Mouse (Mus musculus) embryo, embryonic 11.5 days (tissue): ENCODE results near the gene Kcnip2.

ENCODE experiments used
- DNase-seq: peaks from one replicate; pipeline ENCODE4 v3.0.0-alpha.2; 2012; ENCODE audit warnings: low read depth, low spot score

The Kcnip2 gene

GRCm38 (mm10) chr19:45815831-45816405 is at the start of gene Kcnip2:
Gene Kcnip2 (minus strand): TSS chr19:45816061.
- DNase-seq: peak; percentile 30

DNA sequence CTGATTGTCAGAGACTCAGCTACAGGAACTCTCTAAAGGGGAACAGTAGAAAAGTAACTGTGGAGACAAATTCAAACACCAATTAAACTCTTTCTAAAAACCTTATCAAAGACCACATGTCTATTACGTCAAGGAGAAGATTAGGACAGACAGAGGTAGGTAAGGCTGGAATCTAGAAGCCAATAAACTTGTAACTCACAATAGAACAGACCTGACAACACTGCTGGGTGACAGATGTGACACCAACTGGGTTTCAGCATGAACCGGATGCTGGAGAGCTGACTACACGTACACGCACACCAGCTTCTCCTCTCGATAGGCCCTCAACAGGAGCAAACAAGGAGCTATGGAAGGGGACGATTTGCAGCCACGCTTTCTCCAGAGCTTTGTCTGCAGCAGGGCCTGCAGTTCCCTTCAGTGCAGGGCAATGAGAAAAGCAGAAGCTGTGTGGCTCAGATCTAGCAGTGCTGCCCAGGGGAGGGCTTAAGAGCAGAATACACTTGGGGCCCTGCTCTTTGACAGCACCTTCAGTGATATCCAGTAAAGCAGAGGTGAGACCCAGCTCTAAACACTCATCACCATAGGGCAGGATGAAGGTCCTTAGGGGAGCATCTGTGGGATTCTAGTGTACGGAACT is 39.5 kb upstream of the Kcnip2 start:
- DNase-seq: no peak

GRCm38 (mm10) chr19:45854521-45854920 is 38.7 kb upstream of the Kcnip2 start:
- no peak for DNase-seq

DNA sequence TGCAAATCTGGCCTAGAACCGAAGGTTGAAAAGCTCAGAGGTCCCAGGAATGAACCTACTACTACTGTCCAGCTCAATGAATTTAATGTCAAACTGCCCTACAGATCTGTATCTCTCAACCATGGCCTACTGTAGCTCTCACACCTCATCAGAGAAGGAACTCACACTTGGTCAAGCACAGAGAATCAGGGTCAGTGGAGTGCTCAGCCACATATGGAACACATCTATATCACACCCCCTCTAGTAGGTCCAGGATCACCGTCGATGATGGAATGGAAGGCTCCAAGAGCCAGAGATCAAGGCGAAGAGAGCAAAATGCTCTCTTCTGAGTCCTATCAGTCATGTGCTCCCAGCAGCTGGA is 31.9 kb upstream of the Kcnip2 start:
- DNase-seq: no peak

DNA sequence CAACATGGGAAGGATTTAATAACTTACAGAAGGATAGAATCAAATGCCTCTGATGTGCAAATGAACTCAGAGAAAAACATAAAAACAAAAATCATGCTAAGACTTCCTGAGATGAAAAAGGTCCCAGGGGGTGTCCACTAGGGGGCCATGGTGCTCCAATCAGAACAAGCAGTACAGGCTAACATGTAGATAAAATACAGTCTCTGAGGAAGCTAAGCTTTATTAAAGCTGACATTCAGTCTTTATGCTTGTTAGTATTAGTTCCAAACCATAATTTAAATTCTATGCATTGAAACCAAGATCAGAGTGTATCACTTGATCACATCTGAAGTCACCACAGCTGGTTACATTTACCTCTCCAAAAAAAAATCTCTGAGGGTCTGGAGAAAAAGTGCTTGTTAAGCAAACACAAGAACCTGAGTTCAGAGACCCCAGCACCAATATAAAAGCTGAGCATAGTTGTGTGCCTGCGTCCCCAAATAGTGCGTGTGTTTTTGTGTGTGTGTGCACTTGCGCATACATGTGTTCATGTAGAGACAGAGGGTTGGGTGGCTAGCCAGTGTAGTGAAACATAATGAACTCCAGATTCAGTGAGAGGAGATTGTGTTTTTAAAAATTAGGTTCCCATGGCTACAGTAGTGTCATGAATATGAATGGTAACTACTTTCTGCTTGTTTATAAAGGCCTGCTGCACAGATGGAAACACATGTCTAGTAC is 31.3 kb upstream of the Kcnip2 start:
- DNase-seq: no peak

DNA sequence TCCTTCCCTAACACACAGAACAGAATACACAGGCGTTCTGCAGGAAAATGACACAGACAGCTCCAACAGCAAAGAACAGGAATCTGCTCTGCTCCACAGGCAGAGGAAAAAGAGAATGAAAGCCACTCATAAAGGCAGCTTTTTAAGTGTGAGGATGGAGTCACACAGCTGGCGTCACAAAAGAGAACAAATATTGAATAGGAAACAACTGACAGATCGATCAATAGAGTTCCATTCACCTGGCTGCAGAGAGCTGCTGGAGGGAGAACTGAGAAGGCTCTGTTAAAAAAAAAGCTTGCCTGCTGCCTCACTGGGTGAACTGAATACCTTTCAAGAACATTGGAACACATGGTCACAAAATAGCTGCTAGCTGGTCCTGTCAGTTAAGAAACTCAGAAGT is 28.3 kb upstream of the Kcnip2 start:
- DNase-seq: no peak

- DNase-seq: no peak
Observed at GRCm38 (mm10) chr19:45843424-45843823, 27.6 kb upstream of the Kcnip2 start.

GRCm38 (mm10) chr19:45837050-45837994 is 21.5 kb upstream of the Kcnip2 start:
- DNase-seq: no peak

- DNase-seq: no peak
Observed at GRCm38 (mm10) chr19:45835490-45835889, 19.6 kb upstream of the Kcnip2 start.

DNA sequence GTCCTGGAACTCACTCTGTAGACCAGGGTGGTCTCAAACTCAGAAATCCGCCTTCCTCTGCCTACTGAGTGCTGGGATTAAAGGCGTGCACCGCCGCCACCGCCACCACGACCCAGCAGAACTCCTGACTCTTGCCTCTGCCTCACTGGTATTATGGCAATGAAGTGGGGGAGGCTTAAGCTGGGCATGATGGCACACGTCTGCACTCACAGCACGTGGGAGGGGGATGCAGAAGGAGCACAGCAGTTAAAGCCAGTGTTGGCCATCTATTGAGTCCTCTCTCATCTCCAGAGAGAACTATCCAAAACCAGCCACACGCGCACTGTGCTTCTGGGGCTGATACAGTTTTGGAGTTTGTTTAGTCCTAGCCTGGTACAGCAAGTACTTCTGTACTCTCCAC is 17.8 kb upstream of the Kcnip2 start:
- DNase-seq: no peak

DNA sequence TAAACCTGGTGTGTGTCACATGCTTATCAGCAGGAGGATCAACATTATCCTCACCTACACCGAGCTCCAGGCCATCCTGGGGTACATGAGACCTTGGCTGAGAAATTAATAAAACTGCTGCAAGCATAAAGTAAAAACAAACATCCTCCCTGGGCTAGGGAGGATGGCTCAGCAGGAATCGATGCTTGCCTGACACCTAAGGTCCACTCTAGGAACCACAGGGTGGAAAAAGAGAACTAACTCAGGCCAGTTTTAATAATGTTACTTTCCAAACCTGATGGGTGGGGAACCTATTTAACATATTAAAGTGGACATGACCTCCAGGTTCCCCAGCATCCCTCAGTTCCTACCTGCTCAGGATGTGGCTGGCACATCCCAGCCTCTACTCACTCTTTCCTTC is 14.8 kb upstream of the Kcnip2 start:
- DNase-seq: no peak

- no peak for DNase-seq
Observed at GRCm38 (mm10) chr19:45827736-45828135, 11.9 kb upstream of the Kcnip2 start.

DNA sequence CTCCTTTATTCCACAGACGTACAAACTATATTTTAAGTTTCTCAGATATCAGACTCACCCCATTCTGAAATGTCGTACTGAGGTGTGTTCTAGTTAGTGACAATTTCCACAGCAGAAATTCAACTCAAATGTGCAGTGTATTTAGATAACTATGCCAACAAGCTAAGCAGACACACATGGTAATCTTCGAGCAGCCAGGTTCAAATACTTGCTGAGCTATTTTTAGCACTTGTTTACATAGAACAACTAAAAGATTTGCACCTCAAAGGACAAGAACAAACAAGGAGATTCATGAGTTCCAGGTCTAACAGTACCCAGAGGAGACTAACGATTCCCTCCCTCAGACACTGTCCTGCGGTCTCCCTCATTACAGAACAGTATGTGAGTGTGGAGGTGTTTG is 11.3 kb upstream of the Kcnip2 start:
- no peak for DNase-seq

- DNase-seq: no peak
Observed at GRCm38 (mm10) chr19:45826146-45826545, 10.3 kb upstream of the Kcnip2 start.

DNA sequence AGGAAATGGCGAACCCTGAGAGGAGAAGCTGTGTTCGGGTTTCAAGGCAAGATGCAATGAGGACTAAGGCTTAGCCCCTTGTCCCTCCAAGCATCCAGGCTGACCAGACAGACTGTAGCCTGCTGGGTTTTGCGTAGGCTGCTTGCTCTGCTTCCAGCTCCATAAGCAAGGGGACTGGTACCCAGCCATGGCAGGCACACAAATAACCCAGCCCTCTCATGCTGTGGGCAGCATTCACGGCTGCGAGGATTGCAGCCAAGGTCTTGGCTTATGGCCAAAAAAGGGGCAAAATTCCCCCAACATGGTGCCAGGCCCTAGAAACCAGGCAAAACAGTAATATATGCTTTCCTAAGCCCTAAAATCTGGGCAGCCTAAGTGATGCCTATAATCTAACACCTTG is 6.0 kb upstream of the Kcnip2 start:
- DNase-seq: no peak

DNA sequence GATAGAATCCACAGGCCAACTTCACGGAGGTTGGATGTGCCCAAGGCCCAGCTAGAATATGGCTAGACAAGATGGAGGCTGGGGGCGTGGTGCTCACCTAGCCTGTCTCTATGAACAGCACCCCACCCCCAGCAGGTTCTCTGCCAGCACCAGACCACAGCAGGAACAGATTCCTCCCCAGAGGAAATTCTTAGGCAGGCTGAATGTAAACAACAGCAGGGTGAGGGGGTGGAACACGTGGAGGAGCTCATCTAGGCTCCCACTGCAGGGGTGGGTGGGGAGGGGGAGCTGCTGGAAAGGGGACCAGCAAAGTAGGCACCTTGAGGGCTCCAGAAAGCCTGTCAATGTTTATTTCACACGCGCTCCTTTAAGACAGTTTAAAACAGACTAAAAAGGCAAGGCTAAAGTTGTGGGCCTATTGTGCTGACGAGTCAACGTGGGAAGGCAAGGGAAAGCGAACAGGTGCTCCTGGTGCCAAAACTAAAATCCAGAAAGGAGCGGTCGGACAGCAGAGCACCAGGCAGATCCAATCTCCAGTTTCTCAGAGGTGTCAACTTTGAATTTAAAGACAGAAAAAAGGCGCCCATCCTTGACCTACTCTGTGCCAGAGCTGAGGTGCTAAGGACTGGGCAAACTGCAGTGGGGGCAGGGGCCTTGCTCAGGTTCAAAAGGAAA is 2.1 kb upstream of the Kcnip2 start:
- DNase-seq: no peak

DNA sequence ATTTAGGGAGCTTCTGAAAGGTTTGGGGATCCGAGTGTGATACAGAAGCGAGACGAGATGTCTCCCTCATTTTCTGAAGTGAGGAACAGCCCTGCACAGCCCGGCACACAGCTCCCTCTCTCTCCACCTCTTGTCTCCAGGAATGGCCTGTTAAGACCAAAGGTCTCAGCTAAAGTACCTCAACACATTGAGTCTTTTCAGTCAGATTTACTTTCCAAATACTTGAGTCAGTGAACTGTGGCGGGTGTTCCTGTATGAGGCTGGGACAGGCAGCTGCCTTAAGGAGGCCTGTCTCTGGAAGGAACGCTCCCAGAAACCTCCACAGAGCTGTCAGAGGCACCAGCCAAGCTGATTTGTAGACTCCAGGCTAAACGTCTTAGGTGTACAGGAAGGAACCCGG is 866 bp upstream of the Kcnip2 start:
- no peak for DNase-seq

GRCm38 (mm10) chr19:45815170-45815569 is 691 bp downstream of the Kcnip2 start:
- no peak for DNase-seq

GRCm38 (mm10) chr19:45813801-45814200 is 2.1 kb downstream of the Kcnip2 start:
- peak; percentile 37 for DNase-seq

- peak; percentile 66 for DNase-seq
Observed at GRCm38 (mm10) chr19:45813263-45813662, 2.6 kb downstream of the Kcnip2 start.

GRCm38 (mm10) chr19:45812673-45813252 is 3.1 kb downstream of the Kcnip2 start:
- DNase-seq: no peak
